Mouse (Mus musculus) kidney, adult 9 months (tissue): ENCODE measurements around the gene Gm21961.
"Not testable (repeated sequence)": the region's sequence is repeated elsewhere in the genome, so short reads cannot be mapped to it uniquely, and the experiment has no call there.

Experiments used
- DNase-seq: peaks from one replicate; pipeline ENCODE4 v3.0.0; 2022

The Gm21961 gene

DNA sequence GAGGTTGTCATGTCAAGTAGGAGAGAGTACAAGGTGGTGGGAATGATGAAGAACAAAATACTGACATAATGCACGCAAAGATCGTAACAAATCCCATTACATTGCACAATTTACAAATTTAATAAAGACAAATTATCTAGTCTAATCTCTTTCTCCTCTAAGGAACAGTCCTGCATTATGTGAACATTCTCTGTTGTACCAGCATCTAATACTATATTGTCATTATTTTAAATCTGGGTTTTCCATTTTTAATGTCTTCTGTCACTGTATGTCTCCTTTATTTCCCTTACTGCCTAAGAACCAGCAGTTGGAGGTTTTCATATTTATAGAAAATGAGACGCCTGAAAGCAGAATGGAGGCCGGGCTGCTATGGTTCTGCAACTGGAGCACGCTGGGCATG is at the start of gene Gm21961:
Gm21961 (minus strand) TSS at position 101 of the 400 bp plus-strand sequence.
- DNase-seq: no peak

DNA sequence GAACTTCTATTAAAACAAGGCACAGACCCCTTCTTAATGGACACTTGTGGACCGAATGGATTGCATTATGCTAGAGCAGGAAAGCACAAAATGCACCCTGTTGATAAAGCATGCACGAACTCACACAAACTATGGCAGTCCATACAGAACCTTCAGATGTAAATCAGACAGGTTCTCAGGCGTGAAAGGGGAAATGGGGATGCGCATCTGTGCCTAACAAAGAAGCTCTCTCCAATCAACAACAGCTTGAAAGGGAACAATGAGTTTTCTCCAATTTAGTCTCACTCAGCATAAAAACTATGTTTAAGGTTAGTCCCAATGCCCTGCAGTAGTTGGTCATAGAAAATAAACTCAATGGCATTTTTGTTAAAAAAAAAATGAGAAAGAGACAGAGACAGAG is 27.3 kb upstream of the Gm21961 start:
- no peak for DNase-seq

GRCm38 (mm10) chr15:65039216-65039615 is 24.5 kb upstream of the Gm21961 start:
- not testable (repeated sequence) for DNase-seq

GRCm38 (mm10) chr15:65017971-65018370 is 3.3 kb upstream of the Gm21961 start:
- no peak for DNase-seq

DNA sequence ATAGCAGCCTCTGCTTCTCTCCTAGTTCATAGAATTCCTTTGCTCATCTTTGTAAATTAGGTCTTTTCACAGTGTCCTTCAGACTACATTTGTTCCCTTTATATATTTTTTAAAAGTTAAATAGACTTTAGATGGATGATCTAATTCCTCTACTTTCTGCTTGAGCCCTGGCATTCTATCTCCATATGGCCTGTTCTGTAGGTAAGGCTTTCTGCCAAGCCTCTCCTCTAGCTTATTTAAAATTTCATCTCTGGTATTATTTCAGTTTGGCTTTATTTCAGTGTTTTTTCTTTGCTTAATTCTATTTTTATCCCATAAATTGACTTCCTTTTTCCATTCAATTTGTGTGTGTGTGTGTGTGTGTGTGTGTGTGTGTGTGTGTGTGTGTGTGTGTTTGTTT is 8.5 kb downstream of the Gm21961 start:
- no peak for DNase-seq

- no peak for DNase-seq
These were observed 20.2 kb downstream of the Gm21961 start for GRCm38 (mm10) chr15:64994498-64994897.

GRCm38 (mm10) chr15:64979976-64980375 is 34.7 kb downstream of the Gm21961 start:
- no peak for DNase-seq

- DNase-seq: no peak
These were observed 38.5 kb downstream of the Gm21961 start for GRCm38 (mm10) chr15:64976044-64976805.
